Mouse (Mus musculus): ENCODE results near the gene Gorasp1. TPM values are rescaled to one million over a fixed set of nuclear protein-coding genes. Genes with fewer than 3 reads are reported as not detected.

The Gorasp1 gene
- total RNA-seq, 2 experiments from 2014 or later: 2.3 to 4.2 TPM

- ATAC-seq (replicated peaks; ENCODE audit: low FRiP score, poor library complexity, severe bottlenecking): no peak
These were observed 48.5 kb downstream of the Gorasp1 start for GRCm38 (mm10) chr9:119888843-119889246.

- ATAC-seq (replicated peaks; ENCODE audit: low FRiP score, poor library complexity, severe bottlenecking): no peak
These were observed 50.0 kb downstream of the Gorasp1 start for GRCm38 (mm10) chr9:119887144-119887901.

Other genes with a start within 250 kb of the Gorasp1 start
- not detected in 2 replicates for gene Scn10a, start 218.2 kb downstream of the Gorasp1 start, total RNA-seq (2015; ENCODE audit: low replicate concordance)
- not detected in 2 replicates for gene Scn10a, start 218.2 kb downstream of the Gorasp1 start, total RNA-seq (2017; ENCODE audit: low replicate concordance)
- not detected in 2 replicates for gene Scn11a, start 112.1 kb downstream of the Gorasp1 start, total RNA-seq (2015; ENCODE audit: low replicate concordance)
- gene Scn11a, start 112.1 kb downstream of the Gorasp1 start, total RNA-seq (2017; ENCODE audit: low replicate concordance): not detected in 2 replicates
- 52.4 and 67.8 TPM in 2 replicates for gene Wdr48, start 42.7 kb downstream of the Gorasp1 start, total RNA-seq (2015; ENCODE audit: low replicate concordance)
- gene Wdr48, start 42.7 kb downstream of the Gorasp1 start, total RNA-seq (2017; ENCODE audit: low replicate concordance): 52.1 and 63.9 TPM in 2 replicates
- gene Ttc21a, start within 50 bp of the Gorasp1 start, total RNA-seq (2015; ENCODE audit: low replicate concordance): 2.1 TPM in 1 of 2 replicates, not detected in the other
- 1.5 TPM in 1 of 2 replicates, not detected in the other for gene Ttc21a, start within 50 bp of the Gorasp1 start, total RNA-seq (2017; ENCODE audit: low replicate concordance)
- 2.1 and 2.2 TPM in 2 replicates for gene Csrnp1, start 47.1 kb upstream of the Gorasp1 start, total RNA-seq (2015; ENCODE audit: low replicate concordance)
- 1.4 and 3.0 TPM in 2 replicates for gene Csrnp1, start 47.1 kb upstream of the Gorasp1 start, total RNA-seq (2017; ENCODE audit: low replicate concordance)
- not detected in 2 replicates for gene Xirp1, start 86.0 kb upstream of the Gorasp1 start, total RNA-seq (2015; ENCODE audit: low replicate concordance)
- gene Xirp1, start 86.0 kb upstream of the Gorasp1 start, total RNA-seq (2017; ENCODE audit: low replicate concordance): not detected in 2 replicates
- 4.2 and 6.1 TPM in 2 replicates for gene Cx3cr1, start 132.3 kb upstream of the Gorasp1 start, total RNA-seq (2015; ENCODE audit: low replicate concordance)
- 2.5 and 3.7 TPM in 2 replicates for gene Cx3cr1, start 132.3 kb upstream of the Gorasp1 start, total RNA-seq (2017; ENCODE audit: low replicate concordance)
- gene Ccr8, start 154.5 kb upstream of the Gorasp1 start, total RNA-seq (2015; ENCODE audit: low replicate concordance): not detected in 2 replicates
- not detected in 2 replicates for gene Ccr8, start 154.5 kb upstream of the Gorasp1 start, total RNA-seq (2017; ENCODE audit: low replicate concordance)
- gene Slc25a38, start 172.8 kb upstream of the Gorasp1 start, total RNA-seq (2015; ENCODE audit: low replicate concordance): 271 and 362 TPM in 2 replicates
- gene Slc25a38, start 172.8 kb upstream of the Gorasp1 start, total RNA-seq (2017; ENCODE audit: low replicate concordance): 322 and 446 TPM in 2 replicates
- 703 and 915 TPM in 2 replicates for gene Rpsa, start 190.1 kb upstream of the Gorasp1 start, total RNA-seq (2015; ENCODE audit: low replicate concordance)
- 860 and 1,041 TPM in 2 replicates for gene Rpsa, start 190.1 kb upstream of the Gorasp1 start, total RNA-seq (2017; ENCODE audit: low replicate concordance)
- not detected in 2 replicates for gene Mobp, start 212.1 kb upstream of the Gorasp1 start, total RNA-seq (2015; ENCODE audit: low replicate concordance)
- not detected in 2 replicates for gene Mobp, start 212.1 kb upstream of the Gorasp1 start, total RNA-seq (2017; ENCODE audit: low replicate concordance)